Mouse (Mus musculus): Measurements from ENCODE around the gene Gamt.
A peak's percentile ranks its signal among the peaks of the same experiment; 100 is the strongest.
"Not testable (repeated sequence)": the region's sequence is repeated elsewhere in the genome, so short reads cannot be mapped to it uniquely, and the experiment has no call there.

Gene Gamt

DNA sequence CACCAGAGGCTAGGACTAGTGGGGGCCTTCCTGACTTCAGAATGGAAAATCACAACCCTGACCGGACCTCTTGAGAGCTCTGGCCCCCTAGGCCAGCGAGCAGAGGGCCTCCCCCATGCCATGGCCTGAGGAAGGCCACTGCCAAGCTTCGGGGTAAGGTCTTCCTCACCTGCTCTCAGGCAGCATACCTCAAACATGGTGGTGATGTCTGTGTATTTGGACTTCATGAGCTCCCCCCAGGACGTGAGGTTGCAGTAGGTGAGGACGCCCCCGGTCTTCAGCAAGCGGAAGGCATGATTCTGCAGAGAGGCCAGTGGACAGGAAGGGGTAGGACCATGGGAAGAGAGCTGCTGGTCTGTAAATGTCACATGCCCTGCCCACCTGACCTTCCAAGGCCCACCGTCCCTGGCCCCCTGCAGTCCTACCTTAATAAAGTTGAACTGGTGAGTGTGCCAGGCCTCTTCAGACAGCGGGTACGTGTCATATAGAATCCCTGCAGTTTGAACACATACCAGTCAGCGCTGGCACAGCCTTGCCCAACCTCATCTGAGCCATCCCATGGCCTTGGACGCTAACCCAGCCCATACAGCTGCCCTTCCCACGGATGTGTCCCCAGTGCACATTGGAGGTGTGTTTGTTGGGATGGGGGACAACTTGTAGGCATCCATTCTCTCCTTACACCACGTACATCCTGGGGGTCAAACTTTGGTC is 1.9 kb downstream of the Gamt start:
- DNase-seq (ENCODE audit: low spot score): no peak

DNA sequence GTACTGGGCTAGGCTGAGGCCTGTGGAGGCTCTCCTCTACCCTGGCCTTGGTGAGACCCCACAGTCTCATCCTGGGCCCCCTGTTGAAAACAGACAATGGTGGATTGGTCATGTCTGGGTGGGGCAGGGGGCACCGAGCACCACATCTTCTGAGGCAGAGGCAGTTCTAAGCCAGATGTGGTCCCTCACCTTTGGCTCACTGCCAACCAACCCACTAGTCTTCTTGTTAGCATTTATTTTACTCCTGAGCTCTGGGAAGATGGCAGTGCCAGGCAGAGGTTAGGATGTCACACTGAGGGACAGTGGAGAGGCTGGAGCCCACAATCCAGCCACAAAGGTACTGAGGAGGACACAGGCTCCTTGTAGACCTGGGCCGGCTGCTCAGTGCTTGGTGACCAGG is 2.9 kb downstream of the Gamt start:
- DNase-seq (ENCODE audit: low spot score): no peak

DNA sequence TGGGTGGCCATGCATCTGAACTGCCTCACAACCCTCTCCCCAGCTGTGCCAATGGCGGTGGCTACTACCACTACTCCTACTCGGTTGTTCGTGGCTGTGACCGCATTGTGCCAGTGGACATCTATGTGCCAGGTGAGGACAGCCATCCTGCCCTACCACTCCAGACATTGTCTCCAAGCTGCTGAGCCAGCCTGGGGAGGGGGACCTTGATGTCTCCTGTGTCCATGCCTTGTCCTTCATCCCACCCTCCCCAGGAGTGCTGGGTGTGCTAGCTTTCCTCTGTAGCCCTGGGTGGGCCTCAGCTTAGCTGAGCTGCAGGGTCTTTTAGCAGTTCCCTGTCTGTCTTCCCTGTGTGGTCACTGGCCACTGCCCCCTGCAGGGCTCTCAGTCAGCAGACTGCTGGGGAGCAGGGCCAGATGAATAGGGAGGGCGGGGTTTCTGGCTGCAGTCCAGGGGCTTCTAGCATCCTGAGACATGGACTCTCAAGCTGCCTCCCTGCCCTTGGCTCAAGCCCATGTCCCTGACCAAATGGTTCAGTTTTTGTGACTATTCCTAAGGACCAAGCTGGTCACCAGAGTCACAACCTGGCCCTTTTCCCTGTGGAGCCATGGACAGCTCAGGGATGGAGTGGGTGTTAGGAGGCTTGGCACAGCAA is 4.8 kb downstream of the Gamt start:
- no peak for DNase-seq (ENCODE audit: low spot score)

DNA sequence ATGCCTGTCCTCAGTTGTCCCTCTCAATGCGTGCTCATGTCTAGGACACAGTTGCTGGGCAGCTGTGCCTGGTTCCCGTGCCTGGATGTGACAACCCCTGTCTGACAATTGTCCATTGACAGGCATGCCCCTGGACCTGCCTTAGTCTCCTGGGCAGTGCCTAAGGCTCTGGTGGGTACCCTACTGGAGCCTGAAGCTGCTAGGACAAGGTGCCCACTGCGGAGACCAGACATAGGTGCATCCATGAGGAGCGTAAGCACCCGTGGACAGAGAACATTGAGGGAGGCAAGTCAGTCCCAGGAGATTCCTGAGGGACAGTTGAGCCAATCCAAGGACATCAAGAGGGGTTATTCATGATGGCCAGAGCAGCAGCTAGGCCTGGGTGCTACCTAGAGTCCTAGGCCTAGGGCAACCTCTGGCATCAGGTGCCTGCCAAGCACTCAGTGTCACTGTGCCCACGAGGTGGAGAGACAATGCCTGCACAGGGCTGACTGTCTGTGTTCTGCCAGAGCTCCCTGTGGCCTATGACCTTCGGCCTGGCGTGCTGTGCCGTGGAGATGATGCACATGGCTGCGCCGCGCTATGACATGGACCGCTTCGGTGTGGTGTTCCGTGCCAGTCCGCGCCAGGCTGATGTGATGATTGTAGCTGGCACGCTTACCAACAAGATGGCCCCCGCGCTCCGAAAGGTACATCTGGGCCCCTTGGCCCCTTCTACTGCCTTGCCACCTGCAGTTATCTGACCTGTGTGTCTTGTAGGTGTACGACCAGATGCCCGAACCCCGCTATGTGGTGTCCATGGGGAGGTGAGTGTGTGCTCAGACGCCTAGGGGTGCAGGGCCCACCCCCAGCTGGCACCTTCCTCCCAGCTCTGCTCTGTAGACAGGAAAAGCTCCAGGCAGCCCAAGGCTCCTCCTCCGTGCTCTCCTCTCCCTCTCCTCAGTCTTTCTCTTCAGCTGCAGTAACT is 6.2 kb downstream of the Gamt start:
- no peak for DNase-seq (ENCODE audit: low spot score)

DNA sequence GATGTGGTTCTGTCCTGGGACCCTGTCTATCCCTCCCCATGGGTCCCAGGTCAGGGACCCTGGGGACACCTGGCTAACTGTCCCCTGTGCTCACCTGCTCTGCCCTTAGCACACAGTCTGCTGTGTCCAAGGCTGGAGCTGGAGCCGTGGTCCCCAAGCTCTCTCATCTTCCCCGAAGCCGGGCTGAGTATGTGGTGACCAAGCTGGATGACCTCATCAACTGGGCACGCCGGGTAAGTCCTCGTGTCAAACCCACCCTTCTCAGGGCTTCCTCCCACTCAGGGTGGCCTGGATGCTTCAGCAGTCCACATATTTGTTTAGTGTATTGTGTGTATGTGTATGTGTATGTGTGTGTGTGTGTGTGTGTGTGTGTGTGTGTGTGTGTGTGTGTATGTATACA is 7.3 kb downstream of the Gamt start:
- no peak for DNase-seq (ENCODE audit: low spot score)

DNA sequence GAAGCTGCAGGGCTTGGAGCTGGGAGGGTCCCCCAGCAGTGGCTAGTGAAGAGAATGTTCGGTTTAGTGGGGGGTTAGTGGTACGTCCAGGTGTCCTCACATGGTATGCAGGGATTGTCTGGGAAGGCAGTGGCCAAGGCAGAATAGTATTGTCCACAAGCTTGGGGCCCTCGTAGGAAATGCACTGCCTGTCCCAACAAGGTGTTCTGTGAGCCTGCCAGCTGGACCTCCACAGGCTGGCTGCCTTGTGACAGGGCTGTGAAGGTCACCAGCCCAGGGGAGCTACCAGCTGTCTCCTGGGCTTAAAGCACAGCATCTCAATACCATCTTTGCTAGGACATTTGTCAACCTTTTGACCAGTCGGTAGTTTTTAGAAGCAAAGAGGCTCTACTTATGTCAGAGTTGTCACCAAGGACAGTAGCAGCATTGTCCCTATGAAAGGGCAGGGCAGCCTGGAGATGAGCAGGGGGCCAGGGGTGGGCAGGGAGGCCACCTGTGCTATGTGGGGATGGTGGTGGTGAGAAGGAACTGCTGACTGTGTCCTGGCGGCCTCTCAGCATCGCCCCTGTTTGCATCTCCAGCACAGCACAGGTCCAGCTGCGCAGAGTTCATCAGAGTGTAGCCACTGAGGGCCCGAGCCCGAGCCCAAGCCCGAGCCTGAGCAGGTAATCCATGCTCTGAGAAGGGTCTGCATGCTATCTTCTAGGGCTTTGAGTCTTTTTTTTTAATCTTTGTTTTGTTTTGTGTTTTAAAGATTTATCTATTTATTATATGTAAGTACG is 8.1 kb downstream of the Gamt start:
- no peak for DNase-seq (ENCODE audit: low spot score)

DNA sequence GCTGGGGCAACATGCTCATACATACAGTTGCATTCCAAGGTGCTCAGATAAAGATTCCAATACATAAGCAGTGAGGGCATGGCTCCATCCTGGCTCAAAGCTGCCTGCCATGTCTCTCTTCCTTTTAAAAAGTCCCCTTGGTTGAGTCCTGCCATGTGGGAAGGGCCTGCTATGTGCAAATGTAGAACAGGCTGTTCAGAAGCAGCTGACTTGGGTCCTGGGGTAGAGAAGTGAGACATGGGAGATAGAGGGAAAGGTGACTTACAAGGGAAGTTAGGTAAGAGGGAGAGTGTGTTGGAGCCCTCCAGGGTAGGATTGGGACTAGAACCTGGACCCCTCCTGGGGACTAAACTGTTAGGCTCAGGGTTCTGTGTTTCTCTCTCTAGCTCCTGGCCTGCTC is 8.8 kb downstream of the Gamt start:
- DNase-seq (ENCODE audit: low spot score): no peak

DNA sequence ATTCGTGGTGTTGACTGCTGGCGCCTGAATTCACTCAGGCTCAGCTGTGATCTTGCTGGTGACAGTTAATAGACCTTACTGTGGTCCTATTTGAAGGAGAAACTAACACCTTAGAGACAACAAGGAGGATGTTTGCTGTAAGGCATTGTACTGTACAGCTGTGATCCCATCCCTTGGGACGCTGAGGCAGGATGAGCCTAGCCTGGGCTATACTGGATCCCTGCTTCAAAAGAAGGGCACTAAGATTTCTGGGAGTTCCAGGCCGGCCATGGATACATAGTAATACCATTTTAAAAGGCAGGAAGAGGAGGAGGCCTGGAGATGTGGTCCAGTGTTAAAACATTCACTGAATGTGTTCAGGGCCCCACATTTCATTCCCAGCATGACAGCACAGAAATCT is 10.2 kb downstream of the Gamt start:
- no peak for DNase-seq (ENCODE audit: low spot score)

DNA sequence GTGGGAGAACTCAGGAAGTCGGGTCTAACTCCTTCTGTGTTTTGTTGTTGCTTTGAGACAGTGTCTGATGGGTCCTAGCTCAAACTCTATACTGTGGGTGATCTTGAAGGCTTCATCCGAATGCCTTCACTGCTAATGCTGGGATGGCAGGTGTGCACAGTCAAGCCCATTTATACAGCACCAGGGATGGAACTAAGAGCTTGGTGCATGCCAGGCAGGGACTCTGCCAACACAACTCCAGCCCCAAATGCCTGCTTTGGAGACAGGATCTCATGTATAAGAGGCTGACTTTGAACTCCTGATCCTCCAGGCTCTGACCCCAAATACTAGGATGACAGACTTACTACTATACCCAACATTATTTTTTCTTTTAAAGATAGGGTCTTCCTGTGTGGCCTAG is 10.8 kb downstream of the Gamt start:
- no peak for DNase-seq (ENCODE audit: low spot score)

DNA sequence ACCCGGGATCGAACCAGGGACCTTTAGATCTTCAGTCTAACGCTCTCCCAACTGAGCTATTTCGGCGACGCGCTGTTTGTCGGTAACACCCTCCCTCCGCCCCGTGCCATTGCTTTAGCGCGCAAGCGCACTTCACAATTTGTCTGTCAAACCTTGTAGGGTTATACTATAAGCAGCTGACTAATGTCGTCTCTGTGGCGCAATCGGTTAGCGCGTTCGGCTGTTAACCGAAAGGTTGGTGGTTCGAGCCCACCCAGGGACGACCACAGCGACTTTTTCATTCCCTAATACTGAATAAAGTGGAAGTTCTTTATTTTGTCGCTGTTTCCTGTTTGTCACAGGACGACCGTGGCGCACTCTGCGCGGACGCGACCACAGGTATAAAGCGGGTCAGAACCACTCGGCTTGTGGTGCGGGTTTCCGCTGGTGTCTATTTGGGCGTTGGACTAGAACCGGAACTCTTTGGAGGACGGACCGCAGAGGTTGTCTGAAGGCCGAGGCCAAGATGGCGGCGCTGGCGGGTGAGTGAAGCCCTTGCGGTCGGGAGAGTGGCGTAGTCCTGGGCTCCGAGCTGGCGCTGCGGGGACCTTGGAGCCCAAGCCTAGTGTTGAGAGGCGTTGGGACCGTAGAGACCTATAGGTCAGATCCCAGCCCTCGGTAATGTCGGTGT is 11.7 kb downstream of the Gamt start, which contains the start of gene Ndufs7:
TSS of gene Ndufs7 (plus strand) at position 151 of the 670 bp plus-strand sequence.
- DNase-seq (ENCODE audit: low spot score): peak; percentile 98

DNA sequence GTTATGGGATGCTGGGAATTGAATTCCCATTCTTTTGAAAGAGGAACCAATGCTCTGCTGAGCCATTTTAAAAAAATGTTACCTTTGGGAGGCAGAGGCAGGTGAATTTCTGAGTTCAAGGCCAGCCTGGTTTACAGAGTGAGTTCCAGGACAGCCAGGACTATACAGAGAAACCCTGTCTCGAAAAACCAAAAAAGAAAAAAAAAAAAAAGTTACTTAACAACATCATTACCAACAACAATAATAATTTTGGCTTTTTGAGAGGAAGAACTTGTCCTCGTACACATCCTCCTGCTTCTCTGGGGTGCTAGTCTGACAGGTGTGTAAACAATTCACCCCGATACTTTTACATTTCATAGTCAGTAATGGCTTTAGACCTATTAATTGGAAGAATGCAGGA is 12.4 kb downstream of the Gamt start:
- not testable (repeated sequence) for DNase-seq (ENCODE audit: low spot score)

DNA sequence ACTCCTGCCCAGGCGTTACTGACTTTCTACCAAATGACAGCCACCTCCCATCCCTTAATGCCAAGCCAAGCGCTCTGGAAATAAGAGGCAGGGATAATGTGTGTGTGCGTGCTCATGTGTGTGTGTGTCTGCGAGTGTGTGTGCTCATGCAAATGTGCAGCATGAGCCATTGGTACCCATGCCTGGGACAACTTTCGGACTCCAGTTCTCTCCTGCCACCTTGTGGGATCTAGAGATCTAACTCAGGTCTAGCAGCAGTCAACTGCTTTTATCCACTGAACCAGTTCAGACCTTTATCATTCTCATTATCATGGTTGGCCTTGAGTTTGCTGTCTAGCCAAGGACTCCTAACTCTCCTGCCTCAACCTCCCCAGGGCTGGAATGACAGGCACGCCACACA is 13.0 kb downstream of the Gamt start:
- no peak for DNase-seq (ENCODE audit: low spot score)

DNA sequence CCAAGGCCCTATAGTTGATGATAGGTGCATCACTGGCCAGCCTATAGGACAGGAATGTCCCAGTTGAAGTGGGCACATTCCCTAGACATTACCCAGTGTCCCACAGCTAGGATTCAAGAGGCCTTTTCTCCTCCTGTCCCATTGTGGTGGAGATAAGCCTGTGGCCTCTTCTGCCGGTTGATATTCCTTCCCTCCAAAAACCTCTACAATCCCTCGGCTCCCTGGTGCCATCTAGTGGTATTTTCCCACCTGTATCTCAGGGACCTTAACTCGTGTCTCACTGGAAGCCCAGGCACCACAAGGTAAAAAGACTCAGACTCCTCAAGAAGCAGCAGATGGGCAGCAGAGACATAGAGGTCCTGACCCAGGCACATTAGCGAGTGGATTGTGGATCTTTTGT is 15.2 kb downstream of the Gamt start:
- DNase-seq (ENCODE audit: low spot score): peak; percentile 77

DNA sequence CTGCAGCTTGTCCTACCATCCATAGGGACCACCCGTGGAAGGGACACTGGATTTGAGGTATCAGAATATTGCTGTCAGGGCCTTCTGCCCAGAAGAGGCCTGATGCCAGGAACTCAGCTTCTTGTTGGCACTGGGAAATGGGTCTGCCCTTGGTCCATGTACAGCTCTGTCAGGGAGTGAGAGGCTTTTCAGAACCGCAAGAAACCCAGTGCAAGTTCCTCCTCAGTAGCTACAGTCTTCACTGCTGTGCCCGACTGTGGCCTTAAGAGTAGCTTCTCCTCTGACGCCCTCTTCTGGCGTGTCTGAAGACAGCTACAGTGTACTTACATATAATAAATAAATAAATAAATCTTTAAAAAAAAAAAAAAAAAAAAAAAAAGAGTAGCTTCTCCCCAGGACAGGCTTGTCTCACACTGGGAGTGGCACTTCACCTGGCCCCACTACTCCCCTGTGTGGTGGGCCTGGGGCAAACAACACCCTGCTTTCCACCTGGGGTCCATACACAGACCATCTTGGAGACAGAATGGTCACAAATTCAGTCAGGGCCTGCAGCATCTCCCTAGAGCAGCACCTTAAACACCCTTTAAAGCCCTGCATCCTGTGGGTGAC is 15.9 kb downstream of the Gamt start:
- no peak for DNase-seq (ENCODE audit: low spot score)

DNA sequence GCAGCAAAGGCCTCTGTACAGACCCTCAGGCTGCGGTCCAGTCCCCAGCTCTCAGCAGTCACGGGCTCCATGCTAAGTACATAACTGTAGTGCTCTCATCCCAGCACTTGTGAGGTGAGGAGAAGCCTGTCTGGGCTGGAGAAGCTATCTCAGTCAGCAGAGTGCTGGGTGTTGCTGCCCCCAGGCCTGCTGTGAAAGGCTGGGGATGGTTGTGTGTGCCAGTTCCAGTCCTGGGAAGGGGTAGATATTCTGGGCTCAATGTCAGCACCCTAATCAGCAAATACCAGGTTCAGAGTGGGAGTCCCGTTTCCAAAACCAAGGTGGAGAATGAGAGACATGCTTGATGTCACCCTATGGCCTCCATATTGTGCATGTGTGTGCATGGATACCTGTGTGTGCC is 18.2 kb downstream of the Gamt start:
- no peak for DNase-seq (ENCODE audit: low spot score)

DNA sequence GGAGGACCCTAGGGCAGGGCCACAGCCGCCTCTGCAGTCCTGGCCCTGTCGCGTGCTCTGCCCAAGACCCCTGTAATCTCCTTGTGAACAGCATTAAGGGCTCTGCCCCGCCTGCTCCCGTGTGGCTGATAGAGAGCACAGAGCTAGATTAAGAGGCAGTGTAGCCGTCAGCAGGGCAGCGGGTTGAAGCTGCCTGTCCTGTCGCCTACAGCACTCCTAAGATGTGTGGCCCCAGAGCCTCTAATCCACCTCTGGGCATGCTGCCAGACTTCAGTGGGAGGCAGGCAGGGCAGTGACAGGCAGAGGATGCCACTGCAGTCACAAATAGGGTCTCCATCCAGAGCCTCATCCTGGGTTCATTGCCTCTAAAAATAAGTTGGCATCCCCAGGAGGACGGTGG is 18.7 kb downstream of the Gamt start:
- no peak for DNase-seq (ENCODE audit: low spot score)

DNA sequence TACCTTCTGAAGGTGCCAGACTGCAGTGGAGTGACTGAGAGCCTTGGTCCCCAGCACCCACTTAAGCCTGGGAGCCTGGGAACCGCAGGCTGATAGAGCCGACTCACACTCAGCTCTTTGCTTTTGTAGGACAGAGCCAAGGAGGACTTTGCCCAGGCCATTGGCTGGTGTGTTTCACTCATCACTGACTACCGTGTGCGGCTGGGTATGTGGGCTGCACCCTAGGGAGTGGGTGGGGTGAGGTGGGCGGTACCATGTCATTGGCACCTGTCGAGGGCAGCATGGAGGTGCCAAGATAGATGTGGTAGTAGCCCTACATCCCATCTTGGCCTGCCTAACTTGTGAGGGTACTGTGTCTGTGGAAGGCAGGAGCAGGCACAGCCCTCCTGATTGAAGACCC is 21.0 kb downstream of the Gamt start:
- DNase-seq (ENCODE audit: low spot score): no peak

DNA sequence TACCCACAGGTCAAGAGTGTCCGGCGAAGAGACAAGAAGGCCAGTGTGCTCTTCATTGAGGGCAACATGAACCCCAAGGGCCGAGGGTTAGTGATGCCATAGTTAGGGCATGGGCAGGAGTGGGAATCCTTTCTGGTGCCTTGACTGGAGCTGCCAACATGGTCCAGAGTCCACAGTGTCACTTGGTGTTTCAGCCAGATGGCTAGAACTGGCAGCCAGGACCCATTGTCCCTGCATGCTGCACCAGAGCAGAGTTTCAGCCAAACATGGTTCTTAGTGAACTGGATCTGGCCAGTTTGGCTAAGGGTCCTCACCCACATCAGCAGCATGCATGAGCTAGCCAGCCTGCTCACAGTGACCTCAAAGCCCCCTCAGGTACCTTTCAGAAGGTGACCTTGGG is 22.5 kb downstream of the Gamt start:
- no peak for DNase-seq (ENCODE audit: low spot score)

DNA sequence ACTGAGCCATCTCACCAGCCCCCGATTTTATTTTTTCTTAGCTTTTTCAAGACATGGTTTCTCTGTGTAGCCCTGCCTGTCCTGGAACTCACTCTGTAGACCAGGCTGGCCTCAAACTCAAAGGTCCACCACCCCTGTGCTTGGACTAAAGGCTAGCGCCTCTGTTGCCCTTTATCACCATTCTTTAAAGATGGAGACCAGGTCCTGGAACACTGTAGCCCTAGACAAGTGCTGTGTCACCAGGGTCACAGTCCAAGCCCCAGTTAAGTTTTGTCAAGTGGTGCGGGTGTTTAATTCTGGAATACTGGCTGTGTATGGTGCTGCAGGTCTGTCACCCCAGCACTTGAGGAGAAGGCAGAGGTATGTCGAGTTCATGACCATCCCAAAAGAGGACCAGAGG is 23.8 kb downstream of the Gamt start:
- no peak for DNase-seq (ENCODE audit: low spot score)

DNA sequence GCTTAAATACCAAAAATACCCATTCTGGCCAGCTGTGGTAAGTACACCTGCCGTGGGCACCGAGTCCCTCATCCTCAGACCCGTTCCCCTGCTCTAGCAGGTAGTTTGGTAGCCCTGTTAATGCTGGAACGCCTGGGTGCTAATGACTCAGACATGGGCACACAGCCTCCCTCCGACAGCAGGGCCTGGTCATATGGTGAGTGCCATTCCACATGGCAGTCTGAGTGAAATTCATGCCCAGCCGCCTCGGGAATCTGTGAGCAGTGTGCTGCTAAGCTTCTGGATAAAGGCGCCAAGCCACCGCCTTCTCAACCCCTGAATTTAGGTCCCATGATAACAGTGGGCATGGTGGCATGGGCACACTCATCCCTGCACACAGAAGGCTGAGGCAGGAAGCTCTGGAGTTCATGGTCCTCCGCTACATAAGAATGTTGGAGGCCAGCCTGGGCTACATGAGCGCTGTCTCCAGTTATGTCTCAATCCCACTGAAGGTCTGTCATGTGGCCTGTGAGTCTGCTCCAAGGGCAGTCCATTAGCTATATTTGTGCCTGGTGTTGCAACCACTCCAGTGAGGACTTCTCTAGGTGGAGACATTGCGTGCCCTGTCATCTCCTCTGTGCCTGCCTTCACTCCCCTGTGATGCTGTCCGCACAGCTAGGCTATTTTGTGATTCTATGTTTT is 24.5 kb downstream of the Gamt start:
- no peak for DNase-seq (ENCODE audit: low spot score)
